Mouse (Mus musculus) ES-CJ7 (cell line): Measurements from ENCODE around the gene Ctsw.

Experiments
- DNase-seq: peaks from one replicate; pipeline ENCODE4 v3.0.0; 2011; ENCODE audit warnings: low read depth, low spot score

Gene Ctsw

GRCm38 (mm10) chr19:5488878-5489571, 20.7 kb upstream of the Ctsw start:
- peak; percentile 99 for DNase-seq

- DNase-seq, result peak; percentile 97
Measured at GRCm38 (mm10) chr19:5487768-5488550, 19.7 kb upstream of the Ctsw start, which contains the start of gene Mus81. Gene Mus81, minus strand, starts transcription at chr19:5488402.

DNA sequence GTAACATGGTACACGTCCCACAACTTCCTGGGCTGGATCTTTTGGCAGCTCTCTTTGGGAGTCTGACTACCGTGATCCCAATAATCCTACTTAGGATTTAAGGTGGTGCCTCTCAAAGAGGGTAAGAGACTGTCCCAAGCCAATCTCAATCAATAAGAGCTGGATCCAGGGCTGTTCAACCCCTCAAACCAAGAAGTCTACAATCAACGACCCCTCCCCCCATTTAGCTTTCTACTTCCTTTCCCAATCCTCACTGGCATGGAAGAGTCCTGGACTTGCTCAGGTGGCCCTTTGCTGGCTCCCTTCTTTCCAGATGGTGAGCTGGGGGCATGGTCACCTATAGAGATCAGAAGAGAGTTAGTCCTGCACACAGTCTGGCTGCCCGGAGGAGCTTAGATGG, 18.5 kb upstream of the Ctsw start:
- DNase-seq, result no peak

DNA sequence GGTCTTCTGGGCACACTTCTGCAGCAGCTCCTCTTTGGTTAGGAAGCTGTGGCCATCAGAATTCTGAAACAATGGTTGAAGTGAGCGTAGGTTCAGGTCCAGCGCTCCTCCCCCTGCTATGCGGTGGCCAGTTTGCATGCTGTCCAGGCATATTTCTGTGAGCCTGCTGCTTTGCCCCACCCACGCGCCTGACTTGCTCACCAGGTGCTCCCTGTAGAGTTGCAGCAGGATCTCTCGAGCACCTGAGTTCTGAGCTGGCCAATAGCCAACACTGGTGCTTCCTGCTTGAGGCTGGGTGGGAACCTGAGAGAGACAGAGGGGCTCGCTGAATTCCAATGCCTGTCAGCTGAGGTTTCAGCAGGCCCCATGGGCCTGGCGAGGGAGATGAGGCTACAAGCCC, 18.0 kb upstream of the Ctsw start:
- no peak for DNase-seq

GRCm38 (mm10) chr19:5485821-5486220, 17.5 kb upstream of the Ctsw start:
- DNase-seq, result no peak

DNA sequence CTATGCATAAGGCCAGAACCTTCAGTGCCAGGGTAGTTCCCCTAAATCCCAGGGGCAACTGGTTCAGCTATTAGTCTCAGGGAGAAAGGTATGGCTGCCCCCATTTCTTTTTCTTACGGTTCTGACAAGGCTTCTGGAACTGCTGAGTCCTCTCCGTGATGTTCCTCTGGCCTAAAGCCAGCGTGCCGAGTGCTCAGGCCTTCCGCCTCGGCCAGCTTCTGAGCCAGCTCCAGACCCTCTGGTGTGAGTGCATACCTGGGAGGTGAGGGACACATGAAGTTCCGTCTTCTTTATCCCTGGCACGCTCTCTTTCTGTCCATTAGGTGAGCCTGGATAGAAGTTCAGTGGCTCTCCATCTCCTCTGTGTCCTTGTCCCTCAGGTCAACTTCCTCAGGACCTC, 17.1 kb upstream of the Ctsw start:
- DNase-seq, result no peak

- no peak for DNase-seq
Measured at GRCm38 (mm10) chr19:5484496-5484895, 16.2 kb upstream of the Ctsw start.

DNA sequence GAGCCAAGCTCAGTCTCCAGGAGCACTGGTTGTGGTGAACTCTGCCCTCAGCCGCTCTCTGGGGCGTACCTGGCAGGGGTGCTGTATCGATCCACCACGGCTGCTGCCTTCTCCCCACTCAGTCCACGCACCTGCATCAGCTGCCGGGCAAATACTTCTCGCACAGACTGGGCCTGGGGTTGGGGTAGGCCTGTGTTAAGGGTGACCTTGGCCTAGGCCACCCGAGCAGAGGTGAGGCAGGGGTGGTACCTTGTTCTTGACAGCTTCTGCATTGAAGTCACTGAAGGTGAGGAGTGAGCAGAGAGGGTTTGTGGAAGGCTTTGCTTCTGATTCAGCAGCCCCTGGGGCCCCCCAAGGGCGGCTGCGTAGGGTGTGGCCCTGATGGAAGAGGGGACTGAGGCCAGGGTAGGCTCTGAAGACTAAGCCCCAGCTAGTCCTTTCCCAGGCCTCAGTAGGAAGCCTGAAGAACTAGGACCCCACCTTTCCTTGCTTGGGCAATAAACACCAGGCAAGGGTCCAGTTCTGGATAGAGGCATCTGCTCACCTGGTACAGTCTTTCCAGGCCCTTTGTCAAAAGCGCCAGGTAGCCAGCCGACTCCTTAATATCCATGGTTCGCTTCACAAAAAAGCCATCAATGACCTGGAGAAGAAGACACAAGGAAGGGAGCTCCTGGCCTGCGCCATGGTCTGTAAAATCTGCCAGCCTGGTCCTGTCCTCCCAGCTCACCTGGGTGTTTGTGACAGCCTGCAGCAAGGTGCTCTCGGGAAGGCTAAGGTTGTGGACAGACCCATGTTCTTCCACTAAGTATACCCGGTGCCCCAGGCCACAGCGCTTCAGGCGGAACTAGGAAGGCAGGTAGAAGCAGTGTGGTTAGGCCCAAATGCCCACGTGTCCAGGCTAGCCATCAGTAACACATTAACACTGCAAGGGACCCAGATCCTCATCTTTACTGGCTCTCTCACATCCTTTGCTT, 15.4 kb upstream of the Ctsw start:
- DNase-seq, result no peak

GRCm38 (mm10) chr19:5481398-5481797, 13.1 kb upstream of the Ctsw start:
- no peak for DNase-seq

- no peak for DNase-seq
Measured at GRCm38 (mm10) chr19:5480016-5480415, 11.7 kb upstream of the Ctsw start.

GRCm38 (mm10) chr19:5477668-5478300, 9.5 kb upstream of the Ctsw start:
- DNase-seq, result no peak

GRCm38 (mm10) chr19:5477004-5477667, 8.8 kb upstream of the Ctsw start:
- no peak for DNase-seq

DNA sequence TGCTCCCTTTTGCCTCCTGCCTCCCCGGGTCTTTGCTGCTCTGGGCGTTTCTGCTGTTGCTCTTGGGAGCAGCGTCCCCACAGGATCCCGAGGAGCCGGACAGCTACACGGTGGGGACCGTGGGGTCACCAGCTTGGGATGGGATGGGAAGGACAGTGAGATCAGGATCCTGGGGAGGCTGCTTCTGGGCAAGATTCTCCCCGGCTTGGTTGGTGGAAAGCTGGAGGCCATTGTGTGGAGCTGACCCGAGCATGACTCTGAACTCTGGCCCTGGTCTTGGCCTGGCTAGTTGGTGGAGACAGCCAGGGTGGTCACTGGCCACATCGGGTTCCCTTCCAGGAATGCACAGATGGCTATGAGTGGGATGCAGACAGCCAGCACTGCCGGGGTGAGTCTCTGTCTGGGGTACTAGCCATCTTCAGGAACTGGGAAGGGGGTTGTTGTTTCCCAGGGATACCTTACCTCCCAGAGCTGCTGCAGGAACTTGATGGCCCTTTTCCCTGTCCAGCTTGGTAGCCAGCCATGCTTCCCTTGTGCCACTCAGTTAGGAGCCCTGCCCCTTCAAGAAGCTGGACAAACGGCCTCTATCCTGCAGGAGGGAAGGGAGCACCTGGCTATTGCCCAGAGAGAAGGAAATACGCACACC, 6.9 kb upstream of the Ctsw start:
- DNase-seq, result no peak

DNA sequence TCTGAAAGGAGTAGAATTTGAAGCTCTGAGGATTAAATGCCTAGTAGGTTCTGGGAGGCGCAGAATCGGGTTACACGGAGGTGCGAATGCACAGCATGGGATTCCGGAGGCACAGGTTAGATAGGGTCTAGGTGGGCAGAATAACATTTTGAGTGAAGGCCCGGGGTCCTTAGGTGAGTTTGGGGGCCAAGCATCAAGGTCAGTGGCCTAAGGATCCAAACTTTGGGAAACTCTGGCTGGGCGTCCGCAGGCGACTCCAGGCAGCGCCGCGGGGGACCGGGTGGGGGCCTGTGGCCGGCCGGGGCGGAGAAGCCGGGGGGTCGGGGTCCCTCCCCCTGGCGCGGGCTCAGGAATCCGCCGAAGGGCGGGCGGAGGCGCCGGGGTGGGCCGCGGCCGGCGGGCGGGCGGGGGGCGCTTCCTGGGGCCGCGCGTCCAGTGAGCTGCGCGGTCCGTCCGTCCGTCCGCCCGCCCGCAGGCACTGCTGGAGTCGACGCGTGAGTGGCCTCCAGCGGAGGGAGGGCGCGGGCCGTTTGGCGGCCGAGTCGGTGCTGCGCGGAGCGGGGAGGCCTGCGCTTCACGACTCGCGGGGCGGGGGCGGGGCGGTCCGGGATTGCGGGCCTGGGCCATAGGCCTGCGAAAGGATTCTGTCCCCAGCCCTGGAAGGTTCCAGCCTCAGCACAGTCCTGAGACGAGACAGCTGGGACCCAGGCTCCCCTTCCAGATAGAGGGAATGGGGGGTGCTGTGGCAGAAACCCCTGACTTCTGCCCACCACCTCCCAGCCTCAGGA, 6.2 kb upstream of the Ctsw start:
- DNase-seq, result no peak

DNA sequence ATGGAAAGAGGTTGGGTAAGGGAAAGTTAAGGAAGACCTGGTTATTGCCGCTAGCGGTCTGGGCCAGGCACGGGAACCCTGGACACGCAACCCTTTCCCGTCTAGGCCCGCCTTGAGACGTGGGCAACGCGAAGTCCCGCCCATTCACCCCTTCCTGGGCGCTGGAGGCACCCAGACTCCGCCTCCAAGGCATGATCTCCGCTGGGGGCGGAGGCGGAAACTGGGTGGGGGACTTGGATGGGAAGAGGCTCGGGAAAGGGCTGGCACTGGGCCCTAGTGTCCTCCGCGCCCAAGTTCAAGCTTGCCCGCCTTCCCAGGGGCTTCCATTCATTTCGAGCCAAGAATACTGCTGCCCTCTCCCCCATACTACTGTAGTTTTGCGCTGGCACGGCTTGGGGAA, 5.4 kb upstream of the Ctsw start, which contains the start of gene Efemp2:
Gene Efemp2, plus strand, starts transcription at position 235 of the 400 bp plus-strand sequence.
- peak; percentile 76 for DNase-seq

- no peak for DNase-seq
Measured at GRCm38 (mm10) chr19:5472857-5473256, 4.5 kb upstream of the Ctsw start.

GRCm38 (mm10) chr19:5471846-5472245, 3.5 kb upstream of the Ctsw start:
- DNase-seq, result no peak

DNA sequence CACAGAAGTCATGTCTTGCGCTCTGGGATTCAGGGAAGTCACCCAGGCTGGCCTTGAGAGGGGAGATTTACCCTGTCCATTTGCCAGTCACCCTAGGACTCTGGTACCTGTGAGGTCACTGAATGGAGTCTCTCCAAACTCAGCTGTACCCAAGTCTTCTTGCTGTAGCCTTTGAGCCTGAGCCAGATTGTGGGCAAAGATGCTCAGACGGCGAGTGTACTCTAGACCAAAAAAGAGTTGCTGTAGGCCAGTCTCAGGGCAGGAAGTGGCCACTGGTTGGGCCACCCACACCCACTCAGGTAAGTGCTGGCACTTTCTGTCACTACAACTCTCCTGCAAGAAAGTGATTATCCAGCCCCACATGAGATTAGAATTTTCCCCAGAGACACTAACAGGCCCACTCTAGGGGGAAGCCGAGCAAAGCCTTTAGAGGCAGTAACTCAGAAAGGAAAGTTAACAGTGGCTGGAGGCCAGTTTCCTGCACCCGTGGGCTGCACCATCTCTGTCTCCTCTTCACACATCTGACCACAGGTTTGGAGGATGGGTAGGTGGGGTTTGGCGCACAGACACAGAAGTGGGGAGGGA, 1.3 kb downstream of the Ctsw start:
- no peak for DNase-seq

- no peak for DNase-seq
Measured at GRCm38 (mm10) chr19:5465037-5465436, 3.3 kb downstream of the Ctsw start.
